Mouse (Mus musculus) embryonic facial prominence, embryonic 10.5 days (tissue): ENCODE data around the gene Spo11. TPM values are rescaled to one million over a fixed set of nuclear protein-coding genes. Genes with fewer than 3 reads are reported as not detected.

Source experiments
- DNase-seq: peaks from one replicate; pipeline ENCODE4 v3.0.0-alpha.2; 2017; ENCODE audit warnings: low spot score
- H3K27ac ChIP-seq: fragments of 300-500 bp; sonication (generic); replicated peaks from 2 replicates; pipeline ENCODE4 v1.5.1; 2016; ENCODE audit warnings: mild to moderate bottlenecking
- H3K27me3 ChIP-seq: fragments of 300-500 bp; sonication (generic); replicated peaks from 2 replicates; pipeline ENCODE4 v1.6.1; 2016; ENCODE audit warnings: low read depth, mild to moderate bottlenecking; ENCODE audit not compliant: poor library complexity, severe bottlenecking
- H3K36me3 ChIP-seq: fragments of 300-500 bp; sonication (generic); replicated peaks from 2 replicates; pipeline ENCODE4 v1.6.1; 2016; ENCODE audit warnings: mild to moderate bottlenecking, moderate library complexity
- H3K4me1 ChIP-seq: fragments of 300-500 bp; sonication (generic); 2 replicates; pipeline ENCODE4 v1.6.1; 2016
- H3K4me3 ChIP-seq: fragments of 300-500 bp; sonication (generic); 2 replicates; pipeline ENCODE4 v1.5.1; 2016; ENCODE audit warnings: mild to moderate bottlenecking, moderate library complexity
- H3K9me3 ChIP-seq: fragments of 300-500 bp; sonication (generic); 2 replicates; pipeline ENCODE4 v1.6.1; 2016; ENCODE audit warnings: mild to moderate bottlenecking
- WGBS: fragments of 180-500 bp; shearing (Covaris S2); methylation state at CpG from one replicate; pipeline ENCODE4 v1.1.7; 2016; 5-methylcytosine and 5-hydroxymethylcytosine counted together
- polyA plus RNA-seq: library from polyadenylated mRNA; unstranded; fragments of >200 nt; fragmentation: Nextera tagmentation; extraction: Ambion mirVana; gene quantifications from 2 replicates; pipeline ENCODE4 v1.2.1, GENCODE M21; 2016

The Spo11 gene
- polyA plus RNA-seq, 1 experiment from 2014 or later = 0.46 TPM

GRCm38 (mm10) chr2:173040803-173041202 is 63.3 kb downstream of the Spo11 start:
- Histone ChIP-seq H3K9me3 (no peaks in the 10 kb centered on the region), H3K36me3 (peaks cover 9% of the 10 kb centered on the region), H3K27ac (no peak overlapping the region), H3K4me1 (peaks cover 26% of the 10 kb centered on the region), H3K27me3 (no peaks in the 10 kb centered on the region), H3K4me3 (no peak overlapping the region)
- no peak for DNase-seq
- WGBS = 86% methylated on average over 3 of the region's 3 CpGs

- Histone ChIP-seq H3K36me3 (peaks cover 5% of the 10 kb centered on the region; the same call in 1 of the 2 replicates), H3K27ac (no peak overlapping the region), H3K4me1 (peaks cover 27% of the 10 kb centered on the region), H3K4me3 (no peak overlapping the region), H3K27me3 (no peaks in the 10 kb centered on the region), H3K9me3 (no peaks in the 10 kb centered on the region)
- no peak for DNase-seq
- WGBS = 62% methylated on average over 5 of the region's 5 CpGs
Measured at GRCm38 (mm10) chr2:173041242-173041641, 63.7 kb downstream of the Spo11 start.

- no peaks in the 10 kb centered on the region for H3K27me3 ChIP-seq
- DNase-seq = no peak
- WGBS = 80% methylated on average over 1 of the region's 1 CpGs
- no peaks in the 10 kb centered on the region for H3K36me3 ChIP-seq
- H3K9me3 ChIP-seq = no peaks in the 10 kb centered on the region
- H3K27ac ChIP-seq = 0 out of 2 replicates have a peak overlapping the region, but pooled peaks have one; percentile 19
- no peak overlapping the region for H3K4me3 ChIP-seq
- H3K4me1 ChIP-seq = peaks cover 29% of the 10 kb centered on the region
Measured at GRCm38 (mm10) chr2:173041893-173042292, 64.4 kb downstream of the Spo11 start.

GRCm38 (mm10) chr2:173042504-173043162 is 65.1 kb downstream of the Spo11 start:
- H3K27me3 ChIP-seq = no peaks in the 10 kb centered on the region
- no peak overlapping the region for H3K4me3 ChIP-seq
- H3K36me3 ChIP-seq = no peaks in the 10 kb centered on the region
- H3K27ac ChIP-seq = peak overlapping the region; percentile 31; the same call in 1 of the 2 replicates
- peaks cover 34% of the 10 kb centered on the region for H3K4me1 ChIP-seq
- DNase-seq = no peak
- no peaks in the 10 kb centered on the region for H3K9me3 ChIP-seq
- 66% methylated on average over 11 of the region's 11 CpGs for WGBS

Other genes with a start within 250 kb of the Spo11 start
- gene Bmp7, start 37.4 kb upstream of the Spo11 start, polyA plus RNA-seq = 19.8 and 20.9 TPM in 2 replicates
- 176 and 179 TPM in 2 replicates for gene Rae1, start 22.4 kb downstream of the Spo11 start, polyA plus RNA-seq
- 85.7 and 95.6 TPM in 2 replicates for gene Rbm38, start 42.8 kb downstream of the Spo11 start, polyA plus RNA-seq
- gene Ctcfl, start 141.8 kb downstream of the Spo11 start, polyA plus RNA-seq = 0.07 and 0.09 TPM in 2 replicates
- not detected in 2 replicates for gene Pck1, start 175.3 kb downstream of the Spo11 start, polyA plus RNA-seq
- gene Zbp1, start 241.2 kb downstream of the Spo11 start, polyA plus RNA-seq = not detected in 2 replicates